Mouse (Mus musculus) ovary, postnatal 14 days (tissue): ENCODE data around the gene Krtap12-1.
"Not testable (repeated sequence)": the region's sequence is repeated elsewhere in the genome, so short reads cannot be mapped to it uniquely, and the experiment has no call there.

Experiments
- DNase-seq: peaks from one replicate; pipeline ENCODE4 v3.0.0; 2022; ENCODE audit warnings: low spot score

Gene Krtap12-1

GRCm38 (mm10) chr10:77750686-77751085 is 30.3 kb downstream of the Krtap12-1 start:
- not testable (repeated sequence) for DNase-seq

- DNase-seq: not testable (repeated sequence)
These were observed 30.9 kb downstream of the Krtap12-1 start, which contains the start of gene Gm9736 for GRCm38 (mm10) chr10:77751254-77751653. Gene Gm9736 (minus strand): TSS chr10:77751354.

GRCm38 (mm10) chr10:77752312-77752711 is 31.9 kb downstream of the Krtap12-1 start:
- DNase-seq: not testable (repeated sequence)

- DNase-seq: no peak
These were observed 33.0 kb downstream of the Krtap12-1 start for GRCm38 (mm10) chr10:77753448-77753847.

GRCm38 (mm10) chr10:77759582-77759981 is 39.2 kb downstream of the Krtap12-1 start, which contains the start of gene Gm3233:
Gene Gm3233 (minus strand): TSS chr10:77759682.
- DNase-seq: not testable (repeated sequence)

GRCm38 (mm10) chr10:77769727-77770126 is 49.3 kb downstream of the Krtap12-1 start:
- no peak for DNase-seq
